Mouse (Mus musculus): ENCODE measurements at regions not wholly inside any gene's neighbourhood (a gene's known extent, or its start where the extent isn't known, plus 50 kb on each side); places are given as distances from the start of the nearest gene placed in this dataset.

DNA sequence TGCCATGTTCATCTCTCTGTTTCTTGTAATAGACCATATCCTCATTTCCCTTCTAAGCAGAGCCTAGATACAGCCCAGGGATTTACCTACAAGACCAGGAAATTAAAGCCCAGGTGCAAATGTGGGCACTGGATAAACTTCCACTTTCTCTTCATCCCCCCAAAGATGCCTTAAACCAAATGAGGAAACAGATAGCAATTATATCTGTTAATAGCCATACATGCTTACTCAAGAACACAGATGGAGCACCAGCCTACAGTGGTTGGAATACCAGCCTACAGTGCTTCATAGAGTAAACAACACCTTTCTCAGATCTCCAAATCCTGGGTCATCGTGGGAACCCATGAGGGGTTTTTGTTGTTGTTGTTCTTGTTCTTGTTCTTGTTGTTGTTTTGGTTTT is 141.5 kb downstream of the Dhx15 start:
- Histone ChIP-seq H3K4me3 (replicated peaks) (no peak overlapping the region), H3K36me3 (no peaks in the 10 kb centered on the region), H3K27ac (no peak overlapping the region), H3K9me3 (no peaks in the 10 kb centered on the region), H3K4me2 (replicated peaks) (no peak overlapping the region), H3K4me1 (replicated peaks) (no peaks in the 10 kb centered on the region), H3K9ac (no peak overlapping the region), H3K27me3 (replicated peaks) (no peaks in the 10 kb centered on the region)
- no peak for ATAC-seq
- 74% methylated on average over 1 of the region's 1 CpGs for WGBS

DNA sequence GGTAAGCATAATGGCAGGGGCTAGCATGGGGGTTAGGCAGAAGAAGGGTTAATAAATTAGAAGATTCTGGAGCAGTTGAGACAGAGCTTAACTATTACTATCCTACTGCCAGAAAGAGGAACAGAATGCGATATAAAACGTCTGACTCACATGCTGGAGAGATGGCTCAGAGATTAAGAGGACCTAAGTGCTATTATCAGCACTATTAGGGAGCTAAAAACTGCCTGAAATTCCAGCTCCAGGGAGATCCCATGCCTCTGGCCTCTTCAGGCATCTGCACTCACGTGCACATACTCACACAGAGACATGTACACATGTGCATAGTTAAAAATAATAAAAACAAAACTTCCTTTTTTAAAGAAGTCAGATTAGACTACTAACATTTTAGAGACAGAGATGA is 143.6 kb downstream of the Dhx15 start:
- no peak for ATAC-seq
- WGBS = 59% methylated on average over 3 of the region's 3 CpGs
- no peak overlapping the region for H3K9ac ChIP-seq
- H3K4me1 ChIP-seq (replicated peaks) = no peaks in the 10 kb centered on the region
- H3K27me3 ChIP-seq (replicated peaks) = no peaks in the 10 kb centered on the region
- H3K27ac ChIP-seq = no peak overlapping the region
- no peaks in the 10 kb centered on the region for H3K9me3 ChIP-seq
- H3K36me3 ChIP-seq = no peaks in the 10 kb centered on the region
- no peak overlapping the region for H3K4me2 ChIP-seq (replicated peaks)
- H3K4me3 ChIP-seq (replicated peaks) = no peak overlapping the region

DNA sequence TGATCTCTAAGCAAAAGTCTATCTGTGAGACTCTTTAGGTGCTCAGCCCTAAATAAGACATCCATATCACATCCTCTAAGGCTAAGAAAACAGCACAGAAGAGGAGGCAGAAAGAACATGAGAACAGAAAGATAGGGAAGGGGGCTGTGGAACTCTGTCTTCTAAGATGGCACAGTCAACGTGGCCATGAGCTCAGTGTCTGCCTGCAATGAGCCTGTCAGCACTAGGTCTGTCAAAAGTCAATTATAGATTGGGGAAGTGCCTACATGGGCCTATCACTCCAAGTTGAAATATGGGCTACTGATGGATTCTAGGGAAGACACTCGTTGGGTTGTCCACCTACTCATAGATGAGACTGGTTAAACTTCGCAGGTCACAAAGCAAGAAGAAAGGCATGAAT is 146.2 kb downstream of the Dhx15 start:
- Histone ChIP-seq H3K4me3 (replicated peaks) (no peak overlapping the region), H3K36me3 (no peaks in the 10 kb centered on the region), H3K9ac (no peak overlapping the region), H3K4me2 (replicated peaks) (no peak overlapping the region), H3K27ac (no peak overlapping the region), H3K27me3 (replicated peaks) (no peaks in the 10 kb centered on the region), H3K4me1 (replicated peaks) (no peaks in the 10 kb centered on the region), H3K9me3 (no peaks in the 10 kb centered on the region)
- 85% methylated on average over 3 of the region's 3 CpGs for WGBS
- ATAC-seq = no peak

DNA sequence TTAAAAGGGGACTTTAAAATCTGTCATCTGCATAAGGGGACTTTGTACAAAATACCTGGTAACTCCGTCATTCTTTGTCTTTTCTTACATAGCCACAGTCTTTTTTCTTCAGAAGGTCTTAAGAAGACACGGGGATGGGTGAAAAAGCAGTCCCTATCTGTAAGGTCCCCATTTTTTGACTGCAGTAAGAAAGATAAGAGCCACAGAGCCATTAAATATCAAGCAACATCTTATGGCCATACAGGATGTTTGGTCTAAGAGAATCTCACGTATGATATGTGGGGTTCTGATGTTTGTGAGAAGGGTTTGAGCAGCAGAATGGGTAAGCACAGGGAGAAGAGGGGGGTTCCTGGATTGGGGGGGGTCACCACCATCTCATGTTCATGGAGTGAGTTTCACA is 148.9 kb downstream of the Dhx15 start:
- H3K36me3 ChIP-seq = no peaks in the 10 kb centered on the region
- no peaks in the 10 kb centered on the region for H3K9me3 ChIP-seq
- ATAC-seq = no peak
- H3K27me3 ChIP-seq (replicated peaks) = no peaks in the 10 kb centered on the region
- WGBS = 81% methylated on average over 3 of the region's 3 CpGs
- no peak overlapping the region for H3K27ac ChIP-seq
- no peak overlapping the region for H3K4me3 ChIP-seq (replicated peaks)
- no peak overlapping the region for H3K4me2 ChIP-seq (replicated peaks)
- no peaks in the 10 kb centered on the region for H3K4me1 ChIP-seq (replicated peaks)
- H3K9ac ChIP-seq = no peak overlapping the region

DNA sequence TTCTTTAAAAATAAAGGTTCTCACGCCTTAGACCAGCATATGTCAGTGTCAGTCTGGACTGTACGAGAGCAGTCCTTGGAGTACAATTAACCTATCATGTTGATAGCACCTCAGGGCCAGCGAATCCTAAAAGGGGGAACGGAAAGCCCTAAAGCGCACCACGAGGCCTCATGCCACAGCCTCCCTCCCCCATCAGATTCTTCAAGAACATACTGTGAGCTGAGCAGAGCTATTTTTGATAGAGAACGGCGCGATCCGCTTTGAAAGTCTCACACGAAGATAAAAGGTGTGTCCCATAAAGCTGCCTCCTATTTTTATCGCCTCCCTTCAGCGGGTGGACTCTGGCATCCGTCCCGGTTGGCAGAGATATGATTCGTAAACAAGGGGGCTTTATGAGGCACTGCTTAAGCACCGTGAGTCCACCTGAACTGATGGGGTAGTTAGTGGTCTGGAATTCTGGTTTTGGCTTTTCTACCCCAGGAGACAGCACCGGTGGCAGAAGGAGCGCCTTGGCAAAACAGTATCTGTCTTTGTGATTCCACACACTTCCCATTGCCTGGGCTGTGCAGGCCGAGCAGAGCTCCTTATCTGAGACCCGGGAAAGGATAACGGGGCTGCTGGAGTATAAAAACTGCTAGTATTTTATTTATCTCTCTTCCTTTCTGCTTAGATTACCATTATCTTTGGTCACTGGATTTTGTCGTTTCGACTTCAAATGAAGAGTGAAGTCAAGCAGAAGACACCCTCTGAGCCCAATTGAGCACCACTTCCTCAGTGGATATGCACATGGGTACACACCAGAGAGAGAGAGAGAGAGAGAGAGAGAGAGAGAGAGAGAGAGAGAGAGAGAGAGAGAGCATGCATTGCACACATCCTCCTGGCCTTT is 149.6 kb downstream of the Dhx15 start:
- Histone ChIP-seq H3K4me3 (replicated peaks) (no peak overlapping the region), H3K4me1 (replicated peaks) (no peaks in the 10 kb centered on the region), H3K9me3 (no peaks in the 10 kb centered on the region), H3K36me3 (no peaks in the 10 kb centered on the region), H3K4me2 (replicated peaks) (no peak overlapping the region), H3K9ac (no peak overlapping the region), H3K27me3 (replicated peaks) (no peaks in the 10 kb centered on the region), H3K27ac (no peak overlapping the region)
- WGBS = 52% methylated on average over 24 of the region's 24 CpGs
- no peak for ATAC-seq

DNA sequence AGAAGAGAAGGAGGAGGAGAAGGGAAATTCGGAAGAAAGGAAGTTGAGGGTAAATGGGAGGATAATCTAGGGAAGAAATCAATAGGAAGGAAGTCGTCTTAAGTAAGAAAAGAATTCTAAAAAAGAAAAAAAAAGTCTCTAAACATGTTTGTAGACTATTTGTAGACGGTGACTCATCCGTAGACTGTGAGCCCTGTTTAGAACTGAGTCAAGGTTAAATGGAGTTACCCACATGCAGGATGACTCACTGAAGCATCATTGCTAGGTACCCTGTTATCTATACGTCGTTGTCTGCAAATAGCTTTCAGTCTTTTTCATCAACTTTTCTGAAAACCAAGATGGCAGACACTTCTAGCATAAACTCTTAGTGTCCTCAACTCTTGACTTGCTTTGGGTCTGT is 155.0 kb downstream of the Dhx15 start:
- Histone ChIP-seq H3K36me3 (no peaks in the 10 kb centered on the region), H3K4me3 (replicated peaks) (no peak overlapping the region), H3K4me2 (replicated peaks) (no peak overlapping the region), H3K4me1 (replicated peaks) (no peaks in the 10 kb centered on the region), H3K27me3 (replicated peaks) (no peaks in the 10 kb centered on the region), H3K9ac (no peak overlapping the region), H3K27ac (no peak overlapping the region), H3K9me3 (no peaks in the 10 kb centered on the region)
- WGBS = 80% methylated on average over 6 of the region's 6 CpGs
- ATAC-seq = no peak

DNA sequence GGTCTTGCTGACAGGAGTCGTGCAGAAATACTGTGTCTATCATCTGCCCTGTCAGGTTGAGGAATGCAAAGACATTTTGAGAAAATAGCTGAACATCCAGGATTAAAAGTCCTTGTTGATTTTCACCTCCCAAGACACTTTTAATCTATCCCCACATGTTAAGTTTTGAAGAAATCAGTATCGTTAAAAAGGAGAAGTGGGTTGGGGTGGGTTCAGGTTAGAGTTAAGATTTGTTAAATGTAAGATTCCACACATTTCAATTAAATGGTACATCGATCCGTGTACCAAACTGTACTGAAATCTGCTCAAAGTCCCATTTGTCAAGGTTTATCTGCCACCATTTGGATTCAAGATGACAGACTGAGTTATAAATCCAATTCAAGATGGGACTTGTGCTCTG is 162.8 kb downstream of the Dhx15 start:
- H3K9me3 ChIP-seq = no peaks in the 10 kb centered on the region
- ATAC-seq = no peak
- no peak overlapping the region for H3K27ac ChIP-seq
- H3K36me3 ChIP-seq = no peaks in the 10 kb centered on the region
- H3K27me3 ChIP-seq (replicated peaks) = no peaks in the 10 kb centered on the region
- no peak overlapping the region for H3K4me2 ChIP-seq (replicated peaks)
- WGBS = 80% methylated on average over 4 of the region's 4 CpGs
- H3K9ac ChIP-seq = no peak overlapping the region
- no peak overlapping the region for H3K4me3 ChIP-seq (replicated peaks)
- no peaks in the 10 kb centered on the region for H3K4me1 ChIP-seq (replicated peaks)

DNA sequence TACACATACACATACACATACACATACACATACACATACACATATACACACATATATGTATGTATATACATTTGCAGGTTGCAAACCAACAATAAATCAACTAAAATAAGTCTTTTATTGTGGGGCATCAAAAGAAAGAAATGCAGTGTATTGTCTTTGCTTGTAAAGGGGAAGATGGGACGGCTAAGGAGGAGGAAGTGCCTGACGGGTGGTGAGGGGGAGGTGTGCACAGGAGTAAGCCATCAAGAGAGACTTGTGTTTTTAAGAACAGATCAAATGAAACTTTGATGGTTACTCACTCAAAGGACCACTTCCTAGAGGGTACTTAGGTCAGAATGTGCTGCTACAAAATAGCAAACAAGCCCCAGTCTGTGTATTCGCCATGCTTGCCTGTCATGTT is 164.2 kb downstream of the Dhx15 start:
- H3K4me1 ChIP-seq (replicated peaks) = no peaks in the 10 kb centered on the region
- H3K9me3 ChIP-seq = no peaks in the 10 kb centered on the region
- no peak overlapping the region for H3K9ac ChIP-seq
- no peak overlapping the region for H3K4me2 ChIP-seq (replicated peaks)
- no peak overlapping the region for H3K27ac ChIP-seq
- 75% methylated on average over 3 of the region's 3 CpGs for WGBS
- no peaks in the 10 kb centered on the region for H3K36me3 ChIP-seq
- no peak overlapping the region for H3K4me3 ChIP-seq (replicated peaks)
- ATAC-seq = no peak
- H3K27me3 ChIP-seq (replicated peaks) = no peaks in the 10 kb centered on the region

DNA sequence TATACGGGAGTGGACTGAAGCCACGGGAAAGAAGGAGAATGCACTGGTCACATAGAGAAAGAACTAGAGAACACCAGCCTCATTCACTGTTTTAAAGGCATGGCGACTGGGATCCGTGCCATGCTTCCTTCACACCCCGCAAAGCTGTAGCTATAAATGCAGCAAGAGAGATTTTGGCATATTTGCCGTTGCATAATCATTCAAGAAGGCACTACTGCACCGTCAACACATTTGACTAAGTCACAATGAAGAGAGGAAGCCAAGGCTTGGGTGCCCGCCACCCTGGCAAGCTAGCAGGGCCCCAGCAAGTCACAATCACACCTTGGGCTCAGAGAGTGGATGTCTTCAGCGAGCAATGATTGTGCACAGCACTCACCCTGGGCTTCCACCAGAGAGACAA is 167.1 kb downstream of the Dhx15 start:
- H3K36me3 ChIP-seq = no peaks in the 10 kb centered on the region
- no peak overlapping the region for H3K4me3 ChIP-seq (replicated peaks)
- ATAC-seq = no peak
- 87% methylated on average over 9 of the region's 9 CpGs for WGBS
- H3K4me2 ChIP-seq (replicated peaks) = no peak overlapping the region
- no peak overlapping the region for H3K9ac ChIP-seq
- H3K4me1 ChIP-seq (replicated peaks) = no peaks in the 10 kb centered on the region
- no peaks in the 10 kb centered on the region for H3K9me3 ChIP-seq
- no peaks in the 10 kb centered on the region for H3K27me3 ChIP-seq (replicated peaks)
- H3K27ac ChIP-seq = no peak overlapping the region

DNA sequence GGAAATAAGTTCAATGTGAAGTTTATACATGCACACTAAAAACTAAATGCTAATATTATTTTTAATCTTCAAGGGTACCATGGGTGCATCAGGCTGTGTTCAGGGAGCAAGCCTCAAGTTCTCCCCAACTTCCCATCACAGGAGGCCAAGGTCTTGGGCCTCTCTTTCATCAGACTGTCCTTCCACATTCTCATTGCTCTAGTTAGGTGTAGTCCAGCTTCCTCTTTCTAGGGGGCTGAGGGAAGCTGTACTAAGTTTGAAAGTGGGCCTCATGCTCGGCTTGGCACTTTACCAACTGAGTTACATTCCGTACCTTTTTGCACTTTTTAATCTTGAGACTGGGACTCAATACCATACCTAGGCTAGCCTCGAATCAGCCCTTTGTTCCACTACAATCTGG is 173.3 kb downstream of the Dhx15 start:
- 77% methylated on average over 3 of the region's 3 CpGs for WGBS
- H3K4me3 ChIP-seq (replicated peaks) = no peak overlapping the region

DNA sequence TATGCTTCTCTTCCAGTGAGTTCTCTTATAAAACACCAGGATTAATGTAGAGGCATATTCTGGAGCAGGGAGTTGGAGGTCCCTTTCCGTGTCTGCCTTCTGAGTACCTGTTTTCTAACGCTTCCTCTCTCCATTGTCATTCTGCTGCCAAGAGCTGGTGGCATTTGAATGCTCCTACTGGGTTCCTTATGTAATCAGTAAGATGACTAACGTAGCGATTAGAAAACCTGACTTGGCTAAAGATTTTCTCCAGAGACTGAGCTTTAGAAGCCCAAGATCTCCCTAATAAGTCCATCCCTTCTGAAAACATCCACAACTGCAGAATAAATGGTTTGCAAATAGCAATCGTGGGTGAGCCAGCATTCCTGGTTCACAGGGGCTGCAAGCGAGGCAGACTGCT is 174.5 kb downstream of the Dhx15 start:
- Histone ChIP-seq H3K9me3 (no peaks in the 10 kb centered on the region), H3K27ac (no peak overlapping the region), H3K27me3 (replicated peaks) (no peaks in the 10 kb centered on the region), H3K4me1 (replicated peaks) (no peaks in the 10 kb centered on the region), H3K4me2 (replicated peaks) (no peak overlapping the region), H3K36me3 (no peaks in the 10 kb centered on the region), H3K4me3 (replicated peaks) (no peak overlapping the region), H3K9ac (no peak overlapping the region)
- ATAC-seq = no peak
- 35% methylated on average over 6 of the region's 6 CpGs for whole genome bisulfite sequencing

More for the DNA sequence above, 173.3 kb downstream of the Dhx15 start:
- H3K27ac ChIP-seq = no peak overlapping the region
- H3K27me3 ChIP-seq (replicated peaks) = no peaks in the 10 kb centered on the region
- no peak for ATAC-seq
- H3K9me3 ChIP-seq = no peaks in the 10 kb centered on the region
- no peak overlapping the region for H3K4me2 ChIP-seq (replicated peaks)
- H3K36me3 ChIP-seq = no peaks in the 10 kb centered on the region
- H3K9ac ChIP-seq = no peak overlapping the region
- no peaks in the 10 kb centered on the region for H3K4me1 ChIP-seq (replicated peaks)

DNA sequence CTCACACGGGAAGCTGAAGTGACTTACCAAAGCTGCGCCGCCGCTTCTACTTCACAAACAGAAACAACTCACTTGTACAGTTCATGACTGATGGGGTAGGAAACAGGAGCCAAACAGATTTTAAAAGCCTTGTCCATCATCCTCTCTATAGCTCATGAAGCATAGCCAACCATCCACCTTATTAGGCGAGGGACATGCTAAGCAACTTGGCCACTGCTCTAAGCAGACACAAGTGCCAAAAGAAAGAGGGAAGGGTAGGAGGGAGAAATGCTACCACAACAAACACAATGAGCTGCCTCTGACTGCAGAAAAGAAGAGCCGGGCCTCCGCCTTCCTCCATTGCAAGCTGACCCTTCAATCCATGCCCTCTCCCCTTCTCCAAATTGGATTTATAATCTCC is 179.9 kb downstream of the Dhx15 start:
- Histone ChIP-seq H3K9me3 (no peaks in the 10 kb centered on the region), H3K9ac (no peak overlapping the region), H3K27me3 (replicated peaks) (no peaks in the 10 kb centered on the region), H3K4me3 (replicated peaks) (no peak overlapping the region), H3K36me3 (no peaks in the 10 kb centered on the region), H3K4me1 (replicated peaks) (no peaks in the 10 kb centered on the region), H3K27ac (no peak overlapping the region), H3K4me2 (replicated peaks) (no peak overlapping the region)
- no peak for ATAC-seq
- WGBS = 88% methylated on average over 7 of the region's 7 CpGs

DNA sequence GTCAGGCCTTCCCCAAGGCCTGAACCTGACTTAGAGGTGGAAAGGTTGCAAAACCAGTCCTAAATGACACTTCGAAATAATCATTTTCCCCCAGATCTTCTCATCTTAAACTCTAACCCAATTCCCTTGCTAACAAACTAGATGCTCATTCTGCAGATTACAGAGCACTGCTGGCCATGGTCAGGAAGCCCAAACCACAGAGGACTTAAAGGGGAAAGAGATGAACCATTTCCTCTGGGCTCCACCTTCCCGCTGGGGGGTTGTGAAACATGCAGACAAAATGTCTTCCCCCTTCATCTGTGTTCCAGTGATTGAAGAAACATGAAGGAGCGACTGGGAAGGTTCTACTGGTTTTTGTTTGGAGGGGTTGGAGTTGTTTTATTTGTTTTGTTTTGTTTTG is 181.4 kb downstream of the Dhx15 start:
- no peak overlapping the region for H3K4me3 ChIP-seq (replicated peaks)
- H3K9me3 ChIP-seq = no peaks in the 10 kb centered on the region
- H3K36me3 ChIP-seq = no peaks in the 10 kb centered on the region
- no peaks in the 10 kb centered on the region for H3K27me3 ChIP-seq (replicated peaks)
- no peak for ATAC-seq
- H3K9ac ChIP-seq = no peak overlapping the region
- no peaks in the 10 kb centered on the region for H3K4me1 ChIP-seq (replicated peaks)
- no peak overlapping the region for H3K27ac ChIP-seq
- H3K4me2 ChIP-seq (replicated peaks) = no peak overlapping the region
- WGBS = 86% methylated on average over 3 of the region's 3 CpGs
